Mouse (Mus musculus) regulatory T cell (primary cell): ENCODE results near the gene Rnase4.

Experiments used
- in situ Hi-C: fragments of 300-600 bp; cut with MboI, MseI; formaldehyde crosslinking; loops from one replicate; pipeline ENCODE4 v1.15.1; 2025; ENCODE audit warnings: high pct_unique_total_duplicates

Rnase4 gene

GRCm38 (mm10) chr14:51127648-51128258 lies 36.9 kb downstream of the Rnase4 start:
- in situ Hi-C loops, result no loop called here

DNA sequence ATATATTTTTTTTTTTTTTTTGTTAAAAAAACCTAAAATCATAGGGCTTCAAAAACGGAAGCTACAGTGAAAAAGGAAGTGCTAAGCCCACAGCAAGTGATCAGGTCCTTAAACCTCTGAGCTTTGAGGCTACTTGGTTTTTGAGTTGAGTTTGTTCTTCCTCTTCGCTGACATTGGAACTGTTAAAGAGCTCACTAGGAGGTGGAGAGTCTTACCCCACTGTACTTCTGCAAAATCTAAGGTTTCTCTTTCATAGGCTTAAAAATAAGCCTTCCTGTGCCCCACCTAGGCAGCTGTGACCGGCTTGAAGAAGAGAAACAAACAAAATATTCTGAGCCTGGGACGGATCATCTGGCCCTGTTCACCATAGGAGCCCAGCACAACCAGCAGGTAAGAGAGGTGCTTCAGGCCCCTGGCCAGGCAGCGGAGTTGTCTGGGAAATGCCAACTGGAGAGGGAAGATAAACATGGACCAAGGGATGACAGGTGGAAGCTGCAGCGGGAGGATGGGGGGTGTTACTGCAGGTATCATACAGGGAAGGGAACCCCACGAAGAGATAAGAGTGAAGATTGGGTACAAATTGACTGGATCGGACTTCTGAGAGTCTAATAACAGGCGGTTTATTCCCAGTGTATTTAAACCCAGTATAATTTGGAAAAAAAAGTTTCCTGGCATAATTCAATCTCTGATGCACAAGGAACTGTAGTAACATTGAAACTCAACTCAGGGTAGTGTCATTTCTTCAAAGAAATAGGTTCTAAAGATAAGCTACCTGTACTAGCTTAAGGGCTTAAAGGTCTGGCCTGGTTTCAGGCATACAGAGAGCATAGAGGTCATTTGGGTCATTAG lies 38.1 kb downstream of the Rnase4 start:
- in situ Hi-C loops, result no loop called here

- in situ Hi-C loops, result no loop called here
Measured at GRCm38 (mm10) chr14:51129624-51129975, 38.7 kb downstream of the Rnase4 start.

GRCm38 (mm10) chr14:51130315-51130940 lies 39.6 kb downstream of the Rnase4 start:
- in situ Hi-C loops, result no loop called here

- in situ Hi-C loops, result no loop called here
Measured at GRCm38 (mm10) chr14:51131086-51131815, 40.4 kb downstream of the Rnase4 start.

DNA sequence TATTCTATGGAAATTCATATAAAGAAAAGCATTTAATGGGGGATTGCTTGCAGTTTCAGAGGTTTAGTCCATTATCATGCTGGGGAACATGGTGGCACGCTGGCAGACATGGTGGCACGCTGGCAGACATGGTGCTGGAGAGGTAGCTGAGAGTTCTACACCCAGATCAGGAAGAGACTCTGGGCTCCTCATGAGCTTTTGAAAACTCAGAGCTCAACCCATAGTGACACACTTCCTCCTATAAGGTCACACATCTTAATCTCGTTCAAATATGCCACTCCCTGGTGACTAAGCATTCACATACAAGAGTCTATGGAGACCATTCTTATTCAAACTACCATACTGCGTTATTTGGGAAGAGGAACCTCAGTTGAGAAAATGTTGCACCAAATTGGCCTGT lies 41.5 kb downstream of the Rnase4 start:
- in situ Hi-C loops, result no loop called here

- in situ Hi-C loops, result no loop called here
Measured at GRCm38 (mm10) chr14:51140342-51140741, 49.5 kb downstream of the Rnase4 start.

DNA sequence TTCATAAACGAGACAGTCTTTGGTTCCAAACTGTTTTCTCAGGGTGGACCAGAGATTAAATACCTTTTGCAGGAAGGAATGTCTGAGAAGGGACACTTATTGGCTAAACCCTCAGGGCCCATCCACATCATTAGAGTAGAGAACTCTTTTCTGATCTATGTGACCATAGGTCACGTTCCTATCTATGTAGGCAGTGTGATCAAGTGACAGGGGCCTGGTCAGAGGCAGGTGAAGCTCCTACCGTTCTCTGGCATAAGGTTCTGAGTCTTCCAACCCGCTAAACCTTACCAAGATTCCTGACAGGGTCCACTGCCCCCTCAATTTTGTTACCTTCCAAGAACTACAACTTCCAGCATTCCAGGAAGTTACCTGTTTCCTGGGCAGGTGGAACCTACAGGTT lies 51.2 kb downstream of the Rnase4 start:
- in situ Hi-C loops, result no loop called here

DNA sequence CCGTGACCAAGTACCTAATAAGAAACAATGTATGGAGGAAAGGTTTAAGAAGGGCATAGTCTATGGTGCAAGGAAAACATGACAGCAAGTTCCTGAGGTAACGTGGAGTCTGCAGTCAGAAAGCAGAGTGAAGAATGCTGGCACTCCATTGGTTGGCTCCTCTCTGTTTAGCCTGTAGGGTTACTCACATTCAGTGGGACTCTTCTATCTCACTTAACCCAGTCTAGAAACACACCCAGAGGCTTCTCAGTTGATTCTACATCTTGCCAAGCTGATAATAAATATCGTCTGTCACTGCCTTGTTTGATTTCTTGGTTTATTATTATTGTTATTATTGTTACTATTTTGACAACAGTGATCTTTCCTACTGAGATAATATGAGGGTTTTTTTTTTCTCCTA lies 51.7 kb downstream of the Rnase4 start:
- in situ Hi-C loops, result no loop called here

DNA sequence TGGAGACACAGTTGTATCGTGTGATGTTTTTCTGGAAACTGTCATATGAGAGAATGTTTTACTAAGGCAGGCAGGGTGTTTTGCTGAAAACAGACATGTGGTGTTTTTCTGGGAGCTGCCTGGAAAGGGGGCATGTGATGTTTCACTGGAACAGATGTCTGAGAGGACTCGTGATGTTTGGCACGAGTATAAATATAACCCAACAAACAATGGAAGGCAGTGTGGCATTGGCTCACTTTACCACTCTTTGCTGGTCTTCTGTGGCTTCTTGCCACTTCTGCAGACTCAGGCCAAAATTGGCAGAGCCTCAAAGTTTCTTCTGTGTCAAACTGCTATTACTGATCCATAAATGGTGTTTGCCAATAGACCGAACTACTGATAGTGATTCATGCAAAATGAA lies 52.4 kb downstream of the Rnase4 start:
- in situ Hi-C loops, result no loop called here

- in situ Hi-C loops, result no loop called here
Measured at GRCm38 (mm10) chr14:51143937-51144336, 53.1 kb downstream of the Rnase4 start.

DNA sequence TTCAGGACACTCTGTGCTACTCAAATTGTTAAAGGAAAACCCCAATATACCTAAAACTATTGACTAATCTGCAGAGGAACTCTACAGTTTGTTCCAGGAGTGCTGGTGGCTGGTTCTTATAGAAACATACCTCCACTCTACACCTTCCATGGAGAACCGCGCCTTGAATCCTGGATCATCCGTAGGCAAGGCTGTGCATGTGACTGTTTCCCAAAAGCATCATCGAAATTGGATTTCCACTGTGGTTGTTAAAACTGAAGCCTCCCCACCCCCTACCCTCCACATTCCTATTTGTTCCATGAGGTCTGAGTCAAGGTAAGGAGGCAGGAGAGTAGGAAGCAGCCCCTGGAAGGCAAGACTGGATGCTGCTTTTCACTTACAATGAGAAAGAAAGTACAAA lies 53.6 kb downstream of the Rnase4 start:
- in situ Hi-C loops, result no loop called here

- in situ Hi-C loops, result no loop called here
Measured at GRCm38 (mm10) chr14:51145521-51145920, 54.6 kb downstream of the Rnase4 start.

GRCm38 (mm10) chr14:51146685-51147084 lies 55.8 kb downstream of the Rnase4 start, which contains the start of gene Rnase1:
Gene Rnase1, minus strand, starts transcription at chr14:51146785.
- in situ Hi-C loops, result no loop called here

DNA sequence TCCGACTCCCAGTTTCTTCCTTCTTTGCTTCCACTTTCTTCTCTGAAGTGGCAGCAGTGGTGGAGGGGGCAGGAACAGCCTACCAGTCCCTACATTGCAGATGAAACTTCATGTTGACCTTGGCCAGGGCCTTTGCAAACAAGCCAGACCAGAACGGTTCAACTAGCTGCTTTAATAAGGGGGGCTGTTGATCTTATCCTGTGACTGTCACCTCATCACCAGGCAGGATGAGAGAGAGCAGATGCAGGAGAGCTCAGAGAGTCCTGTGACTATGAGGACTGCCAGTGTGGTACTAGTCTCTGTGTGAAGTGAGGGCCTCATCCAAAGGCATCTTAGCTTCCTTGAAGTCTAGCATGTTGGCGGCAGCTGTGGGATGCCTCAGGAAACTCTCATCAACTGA lies 57.1 kb downstream of the Rnase4 start:
- in situ Hi-C loops, result no loop called here

DNA sequence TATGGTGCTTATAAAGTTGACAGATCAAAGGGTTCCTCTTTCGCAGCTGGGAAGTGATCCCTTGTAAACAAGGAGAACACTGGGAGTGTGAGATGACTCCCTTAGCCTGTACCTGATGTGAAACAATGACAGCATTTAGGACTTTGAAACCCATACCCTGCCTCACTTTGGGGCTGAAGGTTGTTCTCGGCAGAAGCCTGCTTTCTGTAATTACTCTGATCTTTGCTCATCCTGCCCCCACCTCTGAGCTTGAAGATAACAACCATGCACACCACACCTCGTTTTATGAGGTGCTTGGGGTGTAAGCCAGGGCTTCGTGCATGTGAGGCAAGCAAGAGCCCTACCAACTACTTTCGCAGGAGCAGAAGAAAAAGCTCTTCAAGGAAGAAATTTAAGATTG lies 58.3 kb downstream of the Rnase4 start:
- in situ Hi-C loops, result no loop called here

GRCm38 (mm10) chr14:51150206-51150831 lies 59.4 kb downstream of the Rnase4 start:
- in situ Hi-C loops, result no loop called here

GRCm38 (mm10) chr14:51152249-51152870 lies 61.5 kb downstream of the Rnase4 start:
- in situ Hi-C loops, result no loop called here
